ENCODE assay signal across 8 mouse cellular contexts in the genomic region with DNA sequence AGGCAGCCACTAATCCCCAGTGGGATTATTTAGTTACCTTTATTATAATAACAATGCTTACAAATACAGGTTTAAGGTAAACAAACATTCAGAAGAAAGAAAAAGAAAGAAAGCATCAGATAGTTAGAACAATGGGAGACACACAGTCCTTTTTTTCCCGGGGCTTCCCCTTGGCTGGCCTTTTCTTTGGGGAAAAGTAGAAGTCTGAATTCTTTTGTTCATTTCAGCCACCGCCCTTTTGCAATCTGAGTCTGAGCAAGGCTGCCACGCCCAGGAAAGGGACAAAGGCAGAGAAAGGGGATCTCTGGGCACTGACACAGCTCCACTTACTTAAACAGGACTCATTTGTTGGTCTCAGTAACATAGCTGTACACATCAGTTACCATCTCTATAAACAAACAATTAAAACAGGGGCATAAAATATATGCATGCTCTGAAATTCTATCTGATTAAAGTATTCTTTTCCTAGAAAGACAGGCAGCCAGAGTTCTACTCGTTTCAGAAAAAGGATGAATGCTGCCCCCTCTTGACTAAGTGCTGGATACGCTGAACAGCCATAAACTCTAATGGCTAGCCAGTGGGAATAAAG.
A peak's percentile ranks its signal among the peaks of the same experiment; 100 is the strongest.
DNase-seq lines count a peak whose midpoint lies in the region; ATAC-seq and TF ChIP-seq lines count a peak whose summit lies in the region.

No protein-coding gene starts in this region.

- H3K4me2 ChIP-seq in forebrain, embryonic 15.5 days (replicated peaks) = peak overlapping the region; percentile 31
- H3K4me2 ChIP-seq in hindbrain, embryonic 13.5 days = peak overlapping the region; percentile 29; the same call in 1 of the 2 replicates
- peak overlapping the region; percentile 1; the same call in 1 of the 2 replicates for H3K4me2 ChIP-seq in midbrain, embryonic 11.5 days

- no peak overlapping the region for H3K4me3 ChIP-seq in MEL (ENCODE audit: control insufficient read depth in 1 of 2, insufficient read depth in 1 of 2, low read depth in 2 of 2, low read length in 2 of 2)
- H3K4me3 ChIP-seq in forebrain, embryonic 15.5 days = no peak overlapping the region
- no peak overlapping the region for H3K4me3 ChIP-seq in hindbrain, embryonic 13.5 days
- no peak overlapping the region for H3K4me3 ChIP-seq in midbrain, embryonic 11.5 days (ENCODE audit: low read depth, low read length)

- no peaks in the 10 kb centered on the region for H3K27me3 ChIP-seq in MEL (ENCODE audit: control insufficient read depth in 1 of 2, insufficient read depth in 2 of 2, low read length in 2 of 2)
- H3K27me3 ChIP-seq in forebrain, embryonic 15.5 days = no peaks in the 10 kb centered on the region
- no peaks in the 10 kb centered on the region for H3K27me3 ChIP-seq in hindbrain, embryonic 13.5 days
- no peaks in the 10 kb centered on the region; the same call in 1 of the 2 replicates for H3K27me3 ChIP-seq in midbrain, embryonic 11.5 days (ENCODE audit: control insufficient read depth, insufficient read depth, low read length)

- H3K27ac ChIP-seq in MEL (ENCODE audit: control insufficient read depth, low read depth, low read length) = no peak overlapping the region
- peak overlapping the region; percentile 83 for H3K27ac ChIP-seq in forebrain, embryonic 15.5 days (replicated peaks)
- peak overlapping the region; percentile 85 for H3K27ac ChIP-seq in hindbrain, embryonic 13.5 days
- H3K27ac ChIP-seq in midbrain, embryonic 11.5 days (ENCODE audit: low read depth, low read length) = peak overlapping the region; percentile 86

- TF ChIP-seq RAD21 in MEL (IDR thresholded peaks at IDR 0.05; ENCODE audit: low read depth, low read length) = peak; percentile 32

- no peak overlapping the region for H3K9ac ChIP-seq in MEL (ENCODE audit: control insufficient read depth, low read depth, low read length, poor library complexity, severe bottlenecking)
- H3K9ac ChIP-seq in forebrain, embryonic 15.5 days (replicated peaks) = peak overlapping the region; percentile 30; the same call in 1 of the 2 replicates
- peak overlapping the region; percentile 56 for H3K9ac ChIP-seq in hindbrain, embryonic 13.5 days
- H3K9ac ChIP-seq in midbrain, embryonic 11.5 days (ENCODE audit: low read length) = peak overlapping the region; percentile 49

- H3K36me3 ChIP-seq in MEL (ENCODE audit: control insufficient read depth in 1 of 2, insufficient read depth in 2 of 2, low read length in 2 of 2) = no peaks in the 10 kb centered on the region
- H3K36me3 ChIP-seq in forebrain, embryonic 15.5 days = no peaks in the 10 kb centered on the region
- H3K36me3 ChIP-seq in hindbrain, embryonic 13.5 days = no peaks in the 10 kb centered on the region
- no peaks in the 10 kb centered on the region for H3K36me3 ChIP-seq in midbrain, embryonic 11.5 days (ENCODE audit: control insufficient read depth, insufficient read depth, low read length)

- TF ChIP-seq EP300 in MEL (IDR thresholded peaks at IDR 0.05; ENCODE audit: low read depth in 1 of 2, low read length in 2 of 2) = no peak

- no peaks in the 10 kb centered on the region for H3K9me3 ChIP-seq in MEL (replicated peaks; ENCODE audit: insufficient read depth, low read length)
- H3K9me3 ChIP-seq in forebrain, embryonic 15.5 days = no peaks in the 10 kb centered on the region
- H3K9me3 ChIP-seq in hindbrain, embryonic 13.5 days = no peaks in the 10 kb centered on the region
- H3K9me3 ChIP-seq in midbrain, embryonic 11.5 days (ENCODE audit: control insufficient read depth, low read length) = no peaks in the 10 kb centered on the region

- H3K79me2 ChIP-seq in MEL (ENCODE audit: control insufficient read depth, insufficient read depth, low read length, poor library complexity) = no peaks in the 10 kb centered on the region

- WGBS in forebrain, embryonic 15.5 days = 2% methylated on average over 5 of the region's 5 CpGs
- 3% methylated on average over 5 of the region's 5 CpGs for WGBS in hindbrain, embryonic 13.5 days
- 1% methylated on average over 5 of the region's 5 CpGs for WGBS in midbrain, embryonic 11.5 days

- no peak for TF ChIP-seq POLR2A in MEL (IDR thresholded peaks at IDR 0.05; ENCODE audit: control insufficient read depth in 1 of 2, insufficient read depth in 1 of 2, low read depth in 1 of 2, low read length in 2 of 2, poor library complexity in 1 of 2)

- peak; percentile 85 for ATAC-seq in forebrain, embryonic 15.5 days (replicated peaks)
- ATAC-seq in hindbrain, embryonic 13.5 days (ENCODE audit: low FRiP score) = peak; percentile 82
- peak; percentile 67 for ATAC-seq in midbrain, embryonic 11.5 days (ENCODE audit: low FRiP score)
- ATAC-seq in activated CD4-positive, CD25-positive, alpha-beta regulatory T cell, adult 4 months = no peak

- peak; percentile 6 for DNase-seq in MEL (ENCODE audit: low read depth, low spot score)
- DNase-seq in cerebellum, adult 11 months = peak; percentile 26
- peak; percentile 22 to 26 for DNase-seq in layer of hippocampus, postnatal 36 days
- DNase-seq in midbrain, embryonic 11.5 days (ENCODE audit: low spot score, missing footprints) = peak; percentile 96
- peak; percentile 42 for DNase-seq in testis, postnatal 10 days (ENCODE audit: low spot score)

- H3K4me1 ChIP-seq in MEL (ENCODE audit: control insufficient read depth in 1 of 2, insufficient read depth in 2 of 2, low read length in 2 of 2) = no peaks in the 10 kb centered on the region
- H3K4me1 ChIP-seq in forebrain, embryonic 15.5 days = peaks cover 13% of the 10 kb centered on the region
- peaks cover 29% of the 10 kb centered on the region for H3K4me1 ChIP-seq in hindbrain, embryonic 13.5 days (replicated peaks)
- H3K4me1 ChIP-seq in midbrain, embryonic 11.5 days (ENCODE audit: control insufficient read depth, insufficient read depth, low read length) = peaks cover 12% of the 10 kb centered on the region

- TF ChIP-seq CTCF in MEL (IDR thresholded peaks at IDR 0.05 in 2 of 3, conservative IDR thresholded peaks at IDR 0.05 in 1 of 3; ENCODE audit: control insufficient read depth in 1 of 3, insufficient read depth in 1 of 3, low read depth in 2 of 3, low read length in 3 of 3, poor library complexity in 1 of 3, severe bottlenecking in 1 of 3) = peak in 2 of 3 experiments; percentile 15 to 38; a peak in 2 of 6 replicates

TF ChIP-seq in MEL, 35 proteins besides CTCF, POLR2A, EP300 and RAD21:
- TF ChIP-seq UBTF (IDR thresholded peaks at IDR 0.05; ENCODE audit: borderline replicate concordance, insufficient read depth, low read depth, low read length) (no peak), ZC3H11A (IDR thresholded peaks at IDR 0.05; ENCODE audit: low read depth, low read length) (peak; percentile 35), KAT2A (conservative IDR thresholded peaks at IDR 0.05; ENCODE audit: low read depth, low read length) (no peak), TAL1 (IDR thresholded peaks at IDR 0.05; ENCODE audit: low read length) (no peak), SMC3 (IDR thresholded peaks at IDR 0.05; ENCODE audit: low read depth, low read length) (peak; percentile 51), MAX (IDR thresholded peaks at IDR 0.05; ENCODE audit: low read length) (no peak), MAZ (IDR thresholded peaks at IDR 0.05; ENCODE audit: low read depth, low read length) (no peak)

Comparison
In these comparisons a context has a peak if more than half of its experiments do, and no peak if none do; other contexts are left out.
1. DNase-seq: peak in every context shown above with its lines; median percentile 96 in midbrain, embryonic 11.5 days; 42 in testis, postnatal 10 days; 26 in cerebellum, adult 11 months; 24 in layer of hippocampus, postnatal 36 days; 6 in MEL.